Mouse (Mus musculus): ENCODE results near the gene Asap2. TPM values are rescaled to one million over a fixed set of nuclear protein-coding genes. Genes with fewer than 3 reads are reported as not detected.

Asap2 gene
- polyA plus RNA-seq, 1 experiment, result 0.01 TPM

DNA sequence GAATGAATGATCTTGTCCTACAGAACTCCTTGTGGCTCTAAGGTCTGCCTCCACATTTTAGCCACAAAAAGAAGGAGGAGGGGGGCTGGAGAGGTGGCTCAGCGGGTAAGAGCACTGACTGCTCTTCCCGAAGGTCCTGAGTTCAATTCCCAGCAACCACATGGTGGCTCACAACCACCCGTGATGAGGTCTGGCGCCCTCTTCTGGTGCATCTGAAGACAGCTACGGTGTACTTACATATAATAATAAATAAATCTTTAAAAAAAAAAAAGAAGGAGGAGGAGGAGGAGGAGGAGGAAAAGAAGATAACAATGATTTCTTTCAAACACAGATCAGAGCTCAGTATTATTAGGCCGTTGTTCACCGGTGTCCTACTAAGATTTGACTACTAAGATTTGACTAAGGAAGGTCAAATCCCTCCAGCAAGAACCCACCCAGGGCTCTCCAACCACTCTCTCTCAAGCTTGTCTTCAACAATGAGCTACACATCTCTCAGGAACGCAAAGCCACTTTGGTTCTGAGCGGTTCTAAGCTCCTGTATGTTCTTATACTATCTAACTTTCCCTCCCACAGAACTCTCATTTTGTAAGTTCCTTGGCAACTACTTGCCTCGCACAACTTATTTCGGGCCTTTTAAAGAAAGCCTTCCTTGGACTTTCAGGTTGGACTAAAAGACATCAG, 294.6 kb downstream of the Asap2 start, which contains the start of gene Cpsf3:
Gene Cpsf3, plus strand, starts transcription at position 631 of the 681 bp plus-strand sequence.
- H3K9me3 ChIP-seq (ENCODE audit: control insufficient read depth, low read length), result no peaks in the 10 kb centered on the region
- H3K4me1 ChIP-seq (ENCODE audit: control insufficient read depth), result peaks cover 32% of the 10 kb centered on the region
- no peaks in the 10 kb centered on the region for H3K27me3 ChIP-seq (ENCODE audit: control insufficient read depth)
- TF ChIP-seq GATA1 (IDR thresholded peaks at IDR 0.05; ENCODE audit: low read length) (no peak), TAL1 (IDR thresholded peaks at IDR 0.05; ENCODE audit: low read length) (no peak)
- H3K36me3 ChIP-seq (ENCODE audit: control insufficient read depth), result peaks cover 6% of the 10 kb centered on the region
- H3K4me3 ChIP-seq (replicated peaks), result peak within 1 kb of the TSS; percentile 93

GRCm38 (mm10) chr12:21285508-21286242, 295.4 kb downstream of the Asap2 start:
- TF ChIP-seq GATA1 (IDR thresholded peaks at IDR 0.05; ENCODE audit: low read length), result no peak
- TF ChIP-seq TAL1 (IDR thresholded peaks at IDR 0.05; ENCODE audit: low read length), result no peak
- Histone ChIP-seq H3K27me3 (ENCODE audit: control insufficient read depth) (no peaks in the 10 kb centered on the region), H3K4me3 (replicated peaks) (peak overlapping the region; percentile 93), H3K9me3 (ENCODE audit: control insufficient read depth, low read length) (no peaks in the 10 kb centered on the region), H3K36me3 (ENCODE audit: control insufficient read depth) (peaks cover 12% of the 10 kb centered on the region), H3K4me1 (ENCODE audit: control insufficient read depth) (peaks cover 33% of the 10 kb centered on the region)

- H3K9me3 ChIP-seq (ENCODE audit: control insufficient read depth, low read length), result no peaks in the 10 kb centered on the region
- H3K27me3 ChIP-seq (ENCODE audit: control insufficient read depth), result no peaks in the 10 kb centered on the region
- TF ChIP-seq GATA1 (IDR thresholded peaks at IDR 0.05; ENCODE audit: low read length), result no peak
- no peak for TF ChIP-seq TAL1 (IDR thresholded peaks at IDR 0.05; ENCODE audit: low read length)
- H3K4me3 ChIP-seq (replicated peaks), result peak within 1 kb of the TSS; percentile 93
- peaks cover 33% of the 10 kb centered on the region for H3K4me1 ChIP-seq (ENCODE audit: control insufficient read depth)
- H3K36me3 ChIP-seq (ENCODE audit: control insufficient read depth), result peaks cover 16% of the 10 kb centered on the region
Observed at GRCm38 (mm10) chr12:21286243-21286622, 296.0 kb downstream of the Asap2 start, which contains the start of gene Itgb1bp1. Gene Itgb1bp1, minus strand, starts transcription at chr12:21286284.

DNA sequence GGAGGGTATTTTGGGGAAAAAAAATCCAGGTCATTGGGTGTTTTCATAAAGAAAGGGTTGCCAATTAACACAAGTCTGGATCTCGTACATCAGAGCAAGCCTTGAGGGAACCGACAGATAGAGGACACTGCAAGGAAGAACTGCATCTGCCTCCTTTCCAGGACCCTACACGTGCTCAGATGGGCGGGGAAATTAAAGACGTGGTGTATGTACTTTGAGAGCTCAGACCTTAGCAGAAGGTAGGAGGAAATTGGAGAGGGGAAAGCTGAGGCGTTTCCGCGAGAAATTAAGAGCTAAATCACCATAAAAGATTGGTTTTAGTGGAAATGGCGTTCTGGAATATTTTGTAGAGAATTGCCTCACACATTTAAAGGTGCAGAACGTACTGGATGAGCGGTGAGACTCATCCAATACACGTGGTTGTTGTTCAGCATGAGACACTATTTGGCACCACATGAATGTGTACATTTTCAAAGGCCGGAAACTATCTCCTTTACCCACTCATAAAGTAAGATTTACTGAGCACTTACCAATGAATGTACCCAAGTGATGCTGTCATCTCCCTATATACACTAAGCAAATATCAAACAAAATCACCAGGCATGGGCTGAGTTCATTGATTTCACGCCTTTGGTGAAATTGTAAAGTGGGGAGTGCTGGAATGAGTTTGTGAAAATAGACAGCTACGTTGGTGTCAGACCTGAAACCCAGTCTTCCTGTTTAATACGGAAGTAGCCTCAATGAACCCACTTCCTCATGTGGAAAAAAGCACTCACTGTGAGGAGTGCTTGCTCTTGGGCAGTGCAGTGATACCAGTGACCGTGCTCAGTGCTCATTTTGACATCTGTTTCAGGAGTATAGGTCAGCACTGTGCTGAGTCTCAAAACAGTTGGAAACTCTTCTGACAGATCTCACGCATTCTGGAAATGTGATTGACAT, 296.7 kb downstream of the Asap2 start:
- H3K4me1 ChIP-seq (ENCODE audit: control insufficient read depth), result peaks cover 33% of the 10 kb centered on the region
- TF ChIP-seq TAL1 (IDR thresholded peaks at IDR 0.05; ENCODE audit: low read length) (no peak), GATA1 (IDR thresholded peaks at IDR 0.05; ENCODE audit: low read length) (no peak)
- peaks cover 22% of the 10 kb centered on the region for H3K36me3 ChIP-seq (ENCODE audit: control insufficient read depth)

GRCm38 (mm10) chr12:21288716-21289395, 298.6 kb downstream of the Asap2 start:
- Histone ChIP-seq H3K4me1 (ENCODE audit: control insufficient read depth) (peaks cover 33% of the 10 kb centered on the region), H3K36me3 (ENCODE audit: control insufficient read depth) (peaks cover 39% of the 10 kb centered on the region), H3K27me3 (ENCODE audit: control insufficient read depth) (no peaks in the 10 kb centered on the region), H3K9me3 (ENCODE audit: control insufficient read depth, low read length) (no peaks in the 10 kb centered on the region), H3K4me3 (replicated peaks) (no peak overlapping the region)
- TF ChIP-seq GATA1 (IDR thresholded peaks at IDR 0.05; ENCODE audit: low read length) (no peak), TAL1 (IDR thresholded peaks at IDR 0.05; ENCODE audit: low read length) (no peak)

More for the DNA sequence above, 296.7 kb downstream of the Asap2 start:
- H3K4me3 ChIP-seq (replicated peaks), result peak overlapping the region; percentile 93
- H3K9me3 ChIP-seq (ENCODE audit: control insufficient read depth, low read length), result no peaks in the 10 kb centered on the region
- H3K27me3 ChIP-seq (ENCODE audit: control insufficient read depth), result no peaks in the 10 kb centered on the region

- Histone ChIP-seq H3K4me1 (ENCODE audit: control insufficient read depth) (peaks cover 29% of the 10 kb centered on the region), H3K4me3 (replicated peaks) (no peak overlapping the region), H3K27me3 (ENCODE audit: control insufficient read depth) (no peaks in the 10 kb centered on the region), H3K9me3 (ENCODE audit: control insufficient read depth, low read length) (no peaks in the 10 kb centered on the region), H3K36me3 (ENCODE audit: control insufficient read depth) (peaks cover 47% of the 10 kb centered on the region)
- no peak for TF ChIP-seq GATA1 (IDR thresholded peaks at IDR 0.05; ENCODE audit: low read length)
- TF ChIP-seq TAL1 (IDR thresholded peaks at IDR 0.05; ENCODE audit: low read length), result no peak
Observed at GRCm38 (mm10) chr12:21289651-21290050, 299.4 kb downstream of the Asap2 start.

GRCm38 (mm10) chr12:21298856-21299255, 308.6 kb downstream of the Asap2 start:
- Histone ChIP-seq H3K36me3 (ENCODE audit: control insufficient read depth) (peaks cover 82% of the 10 kb centered on the region), H3K9me3 (ENCODE audit: control insufficient read depth, low read length) (no peaks in the 10 kb centered on the region), H3K27me3 (ENCODE audit: control insufficient read depth) (no peaks in the 10 kb centered on the region), H3K4me3 (replicated peaks) (no peak overlapping the region), H3K4me1 (ENCODE audit: control insufficient read depth) (peaks cover 2% of the 10 kb centered on the region)
- TF ChIP-seq GATA1 (IDR thresholded peaks at IDR 0.05; ENCODE audit: low read length), result no peak
- TF ChIP-seq TAL1 (IDR thresholded peaks at IDR 0.05; ENCODE audit: low read length), result no peak

- H3K27me3 ChIP-seq (ENCODE audit: control insufficient read depth), result no peaks in the 10 kb centered on the region
- peaks cover 77% of the 10 kb centered on the region for H3K36me3 ChIP-seq (ENCODE audit: control insufficient read depth)
- H3K4me3 ChIP-seq (replicated peaks), result no peak overlapping the region
- peaks cover 2% of the 10 kb centered on the region for H3K4me1 ChIP-seq (ENCODE audit: control insufficient read depth)
- no peaks in the 10 kb centered on the region for H3K9me3 ChIP-seq (ENCODE audit: control insufficient read depth, low read length)
- TF ChIP-seq TAL1 (IDR thresholded peaks at IDR 0.05; ENCODE audit: low read length) (no peak), GATA1 (IDR thresholded peaks at IDR 0.05; ENCODE audit: low read length) (no peak)
Observed at GRCm38 (mm10) chr12:21301324-21301723, 311.1 kb downstream of the Asap2 start.

Measured in erythroblast, embryonic 14.5 days (primary cell).